Mouse (Mus musculus) lung, embryonic 15.5 days (tissue): ENCODE measurements around the gene Rbpj. TPM values are rescaled to one million over a fixed set of nuclear protein-coding genes. Genes with fewer than 3 reads are reported as not detected.
A peak's percentile ranks its signal among the peaks of the same experiment; 100 is the strongest.

ENCODE experiments used
- ATAC-seq: fragments of 200-750 bp; cut with Nextera tagmentation; 2 replicates; pipeline ENCODE4 v1.8.0; 2017; ENCODE audit warnings: moderate number of reproducible peaks, borderline replicate concordance; ENCODE audit not compliant: low FRiP score, low TSS enrichment; ENCODE audit errors: extremely low read depth
- H3K27ac ChIP-seq: fragments of 300-500 bp; sonication (generic); 2 replicates; pipeline ENCODE4 v1.5.1; 2015; ENCODE audit warnings: moderate library complexity, mild to moderate bottlenecking, inconsistent platforms
- H3K27me3 ChIP-seq: fragments of 300-500 bp; sonication (generic); 2 replicates; pipeline ENCODE4 v1.6.1; 2015; ENCODE audit warnings: inconsistent platforms
- H3K36me3 ChIP-seq: fragments of 300-500 bp; sonication (generic); 2 replicates; pipeline ENCODE4 v1.6.1; 2015; ENCODE audit warnings: inconsistent platforms
- H3K4me1 ChIP-seq: fragments of 300-500 bp; sonication (generic); 2 replicates; pipeline ENCODE4 v1.6.1; 2015; ENCODE audit warnings: inconsistent platforms
- H3K4me2 ChIP-seq: fragments of 300-500 bp; sonication (generic); 2 replicates; pipeline ENCODE4 v1.6.1; 2015; ENCODE audit warnings: inconsistent platforms, mild to moderate bottlenecking, moderate library complexity
- H3K4me3 ChIP-seq: fragments of 300-500 bp; sonication (generic); 2 replicates; pipeline ENCODE4 v1.5.1; 2015; ENCODE audit warnings: mild to moderate bottlenecking, inconsistent platforms
- H3K9ac ChIP-seq: fragments of 300-500 bp; sonication (generic); 2 replicates; pipeline ENCODE4 v1.6.1; 2015; ENCODE audit warnings: inconsistent platforms
- H3K9me3 ChIP-seq: fragments of 300-500 bp; sonication (generic); 2 replicates; pipeline ENCODE4 v1.6.1; 2016; ENCODE audit warnings: inconsistent platforms
- WGBS: fragments of 180-500 bp; shearing (Covaris S2); methylation state at CpG from one replicate; pipeline ENCODE4 v1.1.7; 2015; 5-methylcytosine and 5-hydroxymethylcytosine counted together
- polyA plus RNA-seq: library from polyadenylated mRNA; unstranded; fragments of >200 nt; fragmentation: Nextera tagmentation; extraction: Ambion mirVana; gene quantifications from 2 replicates; pipeline ENCODE4 v1.2.1, GENCODE M21; 2015

Gene Rbpj
- polyA plus RNA-seq, 1 experiment from 2014 or later, result 40.2 TPM

GRCm38 (mm10) chr5:53519131-53519530 is 53.2 kb downstream of the Rbpj start:
- Histone ChIP-seq H3K9me3 (no peaks in the 10 kb centered on the region), H3K4me1 (peaks cover 15% of the 10 kb centered on the region), H3K27ac (no peak overlapping the region), H3K4me3 (no peak overlapping the region), H3K9ac (no peak overlapping the region), H3K36me3 (no peaks in the 10 kb centered on the region), H3K27me3 (no peaks in the 10 kb centered on the region), H3K4me2 (no peak overlapping the region)
- WGBS, result 89% methylated on average over 4 of the region's 4 CpGs
- no peak for ATAC-seq

- 86% methylated on average over 10 of the region's 10 CpGs for WGBS
- ATAC-seq, result no peak
- no peak overlapping the region for H3K4me3 ChIP-seq
- H3K9ac ChIP-seq, result no peak overlapping the region
- no peak overlapping the region for H3K27ac ChIP-seq
- peaks cover 18% of the 10 kb centered on the region for H3K4me1 ChIP-seq
- no peaks in the 10 kb centered on the region for H3K9me3 ChIP-seq
- H3K27me3 ChIP-seq, result no peaks in the 10 kb centered on the region
- no peaks in the 10 kb centered on the region for H3K36me3 ChIP-seq
- no peak overlapping the region for H3K4me2 ChIP-seq
Measured at GRCm38 (mm10) chr5:53519998-53520577, 54.1 kb downstream of the Rbpj start.

GRCm38 (mm10) chr5:53523046-53523445 is 57.1 kb downstream of the Rbpj start:
- Histone ChIP-seq H3K4me3 (no peak overlapping the region), H3K4me2 (no peak overlapping the region), H3K27me3 (no peaks in the 10 kb centered on the region), H3K4me1 (peaks cover 37% of the 10 kb centered on the region), H3K36me3 (no peaks in the 10 kb centered on the region), H3K9ac (no peak overlapping the region), H3K27ac (peak overlapping the region; percentile 43), H3K9me3 (no peaks in the 10 kb centered on the region)
- ATAC-seq, result peak; percentile 93
- 20% methylated on average over 3 of the region's 3 CpGs for WGBS

- H3K4me1 ChIP-seq, result peaks cover 38% of the 10 kb centered on the region
- no peaks in the 10 kb centered on the region for H3K27me3 ChIP-seq
- H3K9me3 ChIP-seq, result no peaks in the 10 kb centered on the region
- no peak for ATAC-seq
- 90% methylated on average over 7 of the region's 7 CpGs for WGBS
- no peak overlapping the region for H3K4me3 ChIP-seq
- H3K4me2 ChIP-seq, result no peak overlapping the region
- no peak overlapping the region for H3K9ac ChIP-seq
- H3K36me3 ChIP-seq, result no peaks in the 10 kb centered on the region
- H3K27ac ChIP-seq, result no peak overlapping the region
Measured at GRCm38 (mm10) chr5:53524162-53524561, 58.2 kb downstream of the Rbpj start.

GRCm38 (mm10) chr5:53524831-53525230 is 58.9 kb downstream of the Rbpj start:
- Histone ChIP-seq H3K27ac (no peak overlapping the region), H3K36me3 (no peaks in the 10 kb centered on the region), H3K4me3 (no peak overlapping the region), H3K4me2 (no peak overlapping the region), H3K27me3 (no peaks in the 10 kb centered on the region), H3K9me3 (no peaks in the 10 kb centered on the region), H3K9ac (no peak overlapping the region), H3K4me1 (peaks cover 40% of the 10 kb centered on the region)
- ATAC-seq, result no peak
- WGBS, result 72% methylated on average over 5 of the region's 5 CpGs

GRCm38 (mm10) chr5:53525305-53526069 is 59.5 kb downstream of the Rbpj start:
- Histone ChIP-seq H3K27me3 (no peaks in the 10 kb centered on the region), H3K4me2 (no peak overlapping the region), H3K9ac (no peak overlapping the region), H3K4me3 (no peak overlapping the region), H3K36me3 (no peaks in the 10 kb centered on the region), H3K27ac (no peak overlapping the region), H3K4me1 (peaks cover 46% of the 10 kb centered on the region), H3K9me3 (no peaks in the 10 kb centered on the region)
- 36% methylated on average over 20 of the region's 20 CpGs for WGBS
- ATAC-seq, result no peak

GRCm38 (mm10) chr5:53526070-53526430 is 60.1 kb downstream of the Rbpj start:
- Histone ChIP-seq H3K36me3 (no peaks in the 10 kb centered on the region), H3K27me3 (no peaks in the 10 kb centered on the region)
- WGBS, result 71% methylated on average over 1 of the region's 1 CpGs

GRCm38 (mm10) chr5:53529846-53530245 is 63.9 kb downstream of the Rbpj start:
- Histone ChIP-seq H3K9ac (no peak overlapping the region), H3K27me3 (no peaks in the 10 kb centered on the region), H3K4me1 (peaks cover 37% of the 10 kb centered on the region), H3K27ac (no peak overlapping the region), H3K4me2 (no peak overlapping the region), H3K36me3 (no peaks in the 10 kb centered on the region), H3K4me3 (no peak overlapping the region), H3K9me3 (no peaks in the 10 kb centered on the region)
- WGBS, result 77% methylated on average over 1 of the region's 1 CpGs
- ATAC-seq, result peak; percentile 50; the same call in 1 of the 2 replicates

More at GRCm38 (mm10) chr5:53526070-53526430, 60.1 kb downstream of the Rbpj start:
- Histone ChIP-seq H3K9ac (no peak overlapping the region), H3K4me1 (peaks cover 51% of the 10 kb centered on the region), H3K4me3 (no peak overlapping the region), H3K4me2 (no peak overlapping the region), H3K9me3 (no peaks in the 10 kb centered on the region), H3K27ac (no peak overlapping the region)
- no peak for ATAC-seq

- Histone ChIP-seq H3K4me3 (no peak overlapping the region), H3K27me3 (no peaks in the 10 kb centered on the region), H3K36me3 (no peaks in the 10 kb centered on the region), H3K9me3 (no peaks in the 10 kb centered on the region), H3K4me2 (0 out of 2 replicates have a peak overlapping the region, but pooled peaks have one; percentile 2), H3K27ac (peak overlapping the region; percentile 36; the same call in 1 of the 2 replicates), H3K4me1 (peaks cover 30% of the 10 kb centered on the region), H3K9ac (no peak overlapping the region)
- WGBS, result 49% methylated on average over 12 of the region's 12 CpGs
- 0 out of 2 replicates have a peak, but pooled peaks have one; percentile 57 for ATAC-seq
Measured at GRCm38 (mm10) chr5:53535096-53535495, 69.1 kb downstream of the Rbpj start.

- Histone ChIP-seq H3K27ac (peak overlapping the region; percentile 21; the same call in 1 of the 2 replicates), H3K27me3 (no peaks in the 10 kb centered on the region), H3K4me3 (no peak overlapping the region), H3K4me1 (peaks cover 21% of the 10 kb centered on the region), H3K4me2 (no peak overlapping the region), H3K9me3 (no peaks in the 10 kb centered on the region), H3K36me3 (no peaks in the 10 kb centered on the region), H3K9ac (no peak overlapping the region)
- ATAC-seq, result peak; percentile 54; the same call in 1 of the 2 replicates
- 55% methylated on average over 12 of the region's 12 CpGs for WGBS
Measured at GRCm38 (mm10) chr5:53536635-53537554, 70.9 kb downstream of the Rbpj start.

- WGBS, result 74% methylated on average over 18 of the region's 18 CpGs
- H3K36me3 ChIP-seq, result no peaks in the 10 kb centered on the region
- H3K4me1 ChIP-seq, result peaks cover 18% of the 10 kb centered on the region
- ATAC-seq, result no peak; the same call in 1 of the 2 replicates
- H3K27ac ChIP-seq, result no peak overlapping the region
- no peak overlapping the region for H3K4me3 ChIP-seq
- no peaks in the 10 kb centered on the region for H3K27me3 ChIP-seq
- no peak overlapping the region for H3K4me2 ChIP-seq
- H3K9me3 ChIP-seq, result no peaks in the 10 kb centered on the region
- H3K9ac ChIP-seq, result no peak overlapping the region
Measured at GRCm38 (mm10) chr5:53539860-53540633, 74.1 kb downstream of the Rbpj start.
